ENCODE assay signal across 25 mouse cellular contexts in genomic region chr16:32464908-32465307, GRCm38 (mm10). TPM values are rescaled to one million over a fixed set of nuclear protein-coding genes. Genes with fewer than 3 reads are reported as not detected.
DNase-seq lines count a peak whose midpoint lies in the region; ATAC-seq and TF ChIP-seq lines count a peak whose summit lies in the region.
"Had no signal": no experiment of that assay in that cellular context is flagged by ENCODE, and none has a peak within 500 bp of the region (broad histone marks: within the 10 kb centered on the region; RNA-seq: fewer than 3 reads in every experiment).

No protein-coding gene starts in this region.

- H3K9me3 ChIP-seq in intestine, postnatal 0 days (ENCODE audit: control insufficient read depth), result no peaks in the 10 kb centered on the region
- H3K9me3 ChIP-seq in intestine, embryonic 15.5 days, result no peaks in the 10 kb centered on the region
- H3K9me3 ChIP-seq: embryonic facial prominence, embryonic 12.5 days; forebrain, embryonic 12.5 days; heart, embryonic 10.5 days; hindbrain, embryonic 13.5 days had no signal

- no peak overlapping the region for H3K27ac ChIP-seq in intestine, postnatal 0 days (ENCODE audit: low read depth, low read length)
- no peak overlapping the region for H3K27ac ChIP-seq in intestine, embryonic 15.5 days
- H3K27ac ChIP-seq: embryonic facial prominence, embryonic 12.5 days; forebrain, embryonic 12.5 days; heart, embryonic 10.5 days; hindbrain, embryonic 13.5 days had no signal

- TF ChIP-seq CTCF in intestine, postnatal 0 days (IDR thresholded peaks at IDR 0.05; ENCODE audit: low read depth), result 0 out of 2 replicates have a peak, but pooled peaks have one; percentile 5

- H3K4me3 ChIP-seq in intestine, postnatal 0 days (ENCODE audit: low read depth, low read length), result no peak overlapping the region
- H3K4me3 ChIP-seq in intestine, embryonic 15.5 days (replicated peaks), result no peak overlapping the region
- H3K4me3 ChIP-seq: embryonic facial prominence, embryonic 12.5 days; forebrain, embryonic 12.5 days; heart, embryonic 10.5 days; hindbrain, embryonic 13.5 days had no signal

- H3K36me3 ChIP-seq in intestine, postnatal 0 days (ENCODE audit: control insufficient read depth, insufficient read depth), result peaks cover 37% of the 10 kb centered on the region
- no peaks in the 10 kb centered on the region for H3K36me3 ChIP-seq in intestine, embryonic 15.5 days

- no CpG with 5 or more reads among the region's 1 CpGs for WGBS in intestine, postnatal 0 days
- WGBS in intestine, embryonic 15.5 days, result 0% methylated on average over 1 of the region's 1 CpGs

- H3K27me3 ChIP-seq in intestine, postnatal 0 days (replicated peaks; ENCODE audit: control insufficient read depth, insufficient read depth, low read length), result no peaks in the 10 kb centered on the region
- H3K27me3 ChIP-seq in intestine, embryonic 15.5 days (replicated peaks), result no peaks in the 10 kb centered on the region
- H3K27me3 ChIP-seq: CH12.LX; embryonic facial prominence, embryonic 12.5 days; forebrain, embryonic 12.5 days; hindbrain, embryonic 13.5 days; Patski had no signal

- H3K4me1 ChIP-seq in intestine, postnatal 0 days (replicated peaks; ENCODE audit: control insufficient read depth, insufficient read depth, low read length), result no peaks in the 10 kb centered on the region
- no peaks in the 10 kb centered on the region; the same call in 1 of the 2 replicates for H3K4me1 ChIP-seq in intestine, embryonic 15.5 days (replicated peaks)
- H3K4me1 ChIP-seq: embryonic facial prominence, embryonic 12.5 days; forebrain, embryonic 12.5 days; hindbrain, embryonic 13.5 days had no signal

- no peak overlapping the region for H3K9ac ChIP-seq in intestine, postnatal 0 days (ENCODE audit: low read depth, low read length)
- no peak overlapping the region for H3K9ac ChIP-seq in intestine, embryonic 15.5 days
- H3K9ac ChIP-seq: embryonic facial prominence, embryonic 12.5 days; forebrain, embryonic 12.5 days; forebrain, postnatal 0 days; hindbrain, embryonic 13.5 days had no signal

- no peak for ATAC-seq in intestine, postnatal 0 days
- no peak for ATAC-seq in intestine, embryonic 15.5 days
- ATAC-seq: forebrain, postnatal 0 days; Patski had no signal

- H3K4me2 ChIP-seq in intestine, postnatal 0 days (replicated peaks; ENCODE audit: low read depth), result no peak overlapping the region
- no peak overlapping the region for H3K4me2 ChIP-seq in intestine, embryonic 15.5 days (replicated peaks)
- H3K4me2 ChIP-seq: embryonic facial prominence, embryonic 12.5 days; forebrain, embryonic 12.5 days; hindbrain, embryonic 13.5 days had no signal

- DNase-seq in 3T3-L1 (ENCODE audit: low read depth, low spot score), result peak; percentile 57
- DNase-seq in 416B (ENCODE audit: low read depth), result peak; percentile 51
- peak; percentile 34 for DNase-seq in MN1 (ENCODE audit: low spot score)
- no peak for DNase-seq in kidney, postnatal 25 days
- no peak for DNase-seq in T-cell, adult 2 months (ENCODE audit: low spot score)
- no peak for DNase-seq in testis, postnatal 10 days (ENCODE audit: low spot score)
- DNase-seq: adrenal gland, adult 8-10 months; adrenal gland, postnatal 36 days; cerebellum, adult 11 months; cerebellum, adult 8-10 months; cerebellum, postnatal 14 days; forebrain, postnatal 0 days; gastrocnemius, postnatal 36 days; heart, postnatal 10 days; kidney, adult 18-20 months had no signal

RNA-seq across cellular contexts. Expression of gene Slc51a, which starts 22.8 kb away (rescaled TPM):
- 292 and 346 TPM in 2 replicates for polyA plus RNA-seq in intestine, postnatal 0 days (2015; fragmentation: Nextera tagmentation; extraction: Ambion mirVana)
- 97.1 and 104 TPM in 2 replicates for polyA plus RNA-seq in intestine, embryonic 15.5 days (2015; fragmentation: Nextera tagmentation; extraction: Ambion mirVana)

RNA-seq across cellular contexts. Expression of gene Zdhhc19, which starts 31.2 kb away (rescaled TPM):
- polyA plus RNA-seq in intestine, postnatal 0 days (2015; fragmentation: Nextera tagmentation; extraction: Ambion mirVana), result 3.8 and 4.7 TPM in 2 replicates
- polyA plus RNA-seq in intestine, embryonic 15.5 days (2015; fragmentation: Nextera tagmentation; extraction: Ambion mirVana), result 1.1 and 1.2 TPM in 2 replicates
- polyA plus RNA-seq: cortical plate, adult 2 months; embryonic facial prominence, embryonic 12.5 days; forebrain, embryonic 12.5 days; forebrain, postnatal 0 days; heart, embryonic 10.5 days; heart, embryonic 14.5 days; hindbrain, embryonic 13.5 days; Patski had no signal

RNA-seq across cellular contexts. Expression of gene Pcyt1a, which starts 34.2 kb away (rescaled TPM):
- 114 and 120 TPM in 2 replicates for polyA plus RNA-seq in intestine, postnatal 0 days (2015; fragmentation: Nextera tagmentation; extraction: Ambion mirVana)
- polyA plus RNA-seq in intestine, embryonic 15.5 days (2015; fragmentation: Nextera tagmentation; extraction: Ambion mirVana), result 63.5 and 65.5 TPM in 2 replicates

RNA-seq across cellular contexts. Expression of gene Tctex1d2, which starts 45.4 kb away (rescaled TPM):
- 29.4 and 30.2 TPM in 2 replicates for polyA plus RNA-seq in intestine, postnatal 0 days (2015; fragmentation: Nextera tagmentation; extraction: Ambion mirVana)
- polyA plus RNA-seq in intestine, embryonic 15.5 days (2015; fragmentation: Nextera tagmentation; extraction: Ambion mirVana), result 36.7 and 38.6 TPM in 2 replicates

Comparison
In these comparisons a context has a peak if more than half of its experiments do, and no peak if none do; other contexts are left out.
1. DNase-seq: peak in 3T3-L1 (single experiment), 416B (single experiment) and MN1 (single experiment); none in kidney, postnatal 25 days (0 of 2), T-cell, adult 2 months (single experiment) and testis, postnatal 10 days (single experiment).